Mouse (Mus musculus): ENCODE data around the gene Vmn1r54.
"Not testable (repeated sequence)": the region's sequence is repeated elsewhere in the genome, so short reads cannot be mapped to it uniquely, and the experiment has no call there.

Gene Vmn1r54

GRCm38 (mm10) chr6:90246000-90246399 lies at the start of gene Vmn1r54:
TSS of gene Vmn1r54 (plus strand) at chr6:90246300.
- DNase-seq (ENCODE audit: low spot score in 2 of 2): no peak

- not testable (repeated sequence) for DNase-seq (ENCODE audit: low spot score in 2 of 2)
Measured at GRCm38 (mm10) chr6:90202493-90202892, 43.6 kb upstream of the Vmn1r54 start, which contains the start of gene V1ra8. TSS of gene V1ra8 (plus strand) at chr6:90202793.

- DNase-seq (ENCODE audit: low spot score in 2 of 2): no peak
Measured at GRCm38 (mm10) chr6:90224338-90224737, 21.8 kb upstream of the Vmn1r54 start, which contains the start of gene Vmn1r53. TSS of gene Vmn1r53 (minus strand) at chr6:90224438.

- DNase-seq (ENCODE audit: low spot score in 2 of 2): not testable (repeated sequence)
Measured at GRCm38 (mm10) chr6:90232114-90232513, 14.0 kb upstream of the Vmn1r54 start.

- DNase-seq (ENCODE audit: low spot score in 2 of 2): no peak
Measured at GRCm38 (mm10) chr6:90232681-90233080, 13.4 kb upstream of the Vmn1r54 start.

- no peak for DNase-seq (ENCODE audit: low spot score in 2 of 2)
Measured at GRCm38 (mm10) chr6:90244019-90244418, 2.1 kb upstream of the Vmn1r54 start.

GRCm38 (mm10) chr6:90288265-90288664 lies 42.2 kb downstream of the Vmn1r54 start:
- no peak for DNase-seq (ENCODE audit: low spot score in 2 of 2)

GRCm38 (mm10) chr6:90300919-90301318 lies 54.8 kb downstream of the Vmn1r54 start, which contains the start of gene BC048671:
TSS of gene BC048671 (plus strand) at chr6:90301219.
- no peak for DNase-seq (ENCODE audit: low spot score in 2 of 2)

- DNase-seq (ENCODE audit: low spot score in 2 of 2): no peak
Measured at GRCm38 (mm10) chr6:90306315-90306975, 60.3 kb downstream of the Vmn1r54 start.

- no peak for DNase-seq (ENCODE audit: low spot score in 2 of 2)
Measured at GRCm38 (mm10) chr6:90308839-90309778, 63.0 kb downstream of the Vmn1r54 start.

- DNase-seq (ENCODE audit: low spot score in 2 of 2): peak in 1 of 2 experiments; percentile 42
Measured at GRCm38 (mm10) chr6:90315961-90316360, 69.9 kb downstream of the Vmn1r54 start.

- DNase-seq (ENCODE audit: low spot score in 2 of 2): no peak
Measured at GRCm38 (mm10) chr6:90317510-90318258, 71.6 kb downstream of the Vmn1r54 start.

- DNase-seq (ENCODE audit: low spot score in 2 of 2): no peak
Measured at GRCm38 (mm10) chr6:90319019-90319418, 72.9 kb downstream of the Vmn1r54 start.

- DNase-seq (ENCODE audit: low spot score in 2 of 2): no peak
Measured at GRCm38 (mm10) chr6:90319475-90320191, 73.5 kb downstream of the Vmn1r54 start.

GRCm38 (mm10) chr6:90320429-90320828 lies 74.3 kb downstream of the Vmn1r54 start:
- DNase-seq (ENCODE audit: low spot score in 2 of 2): no peak

All from right cerebral cortex, postnatal 36 days (tissue).